Mouse (Mus musculus): ENCODE measurements around the gene Clmp.
"Not testable (repeated sequence)": the region's sequence is repeated elsewhere in the genome, so short reads cannot be mapped to it uniquely, and the experiment has no call there.

DNA sequence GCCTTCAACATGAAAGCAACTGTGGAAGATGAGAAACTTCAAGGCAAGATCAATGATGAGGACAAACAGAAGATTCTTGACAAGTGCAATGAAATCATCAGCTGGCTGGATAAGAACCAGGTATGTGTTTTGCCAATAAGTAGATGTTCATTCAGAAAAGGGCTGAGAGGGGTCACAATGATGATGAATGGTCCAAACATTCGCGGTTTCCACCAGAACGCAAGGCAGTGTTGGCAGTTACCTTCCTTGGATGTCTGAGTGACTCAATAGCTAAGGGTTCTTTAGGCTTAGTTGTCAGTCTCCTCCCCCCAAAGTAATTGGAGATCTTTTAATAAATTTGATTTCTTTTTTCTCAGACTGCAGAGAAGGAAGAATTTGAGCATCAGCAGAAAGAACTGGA, 118.8 kb downstream of the Clmp start:
- not testable (repeated sequence) for TF ChIP-seq CHD2 (IDR thresholded peaks at IDR 0.05; ENCODE audit: low read depth, low read length); HCFC1 (IDR thresholded peaks at IDR 0.05; ENCODE audit: borderline replicate concordance, insufficient read depth, low read length)
